Mouse (Mus musculus): ENCODE data around the gene Dnah11.

DNA sequence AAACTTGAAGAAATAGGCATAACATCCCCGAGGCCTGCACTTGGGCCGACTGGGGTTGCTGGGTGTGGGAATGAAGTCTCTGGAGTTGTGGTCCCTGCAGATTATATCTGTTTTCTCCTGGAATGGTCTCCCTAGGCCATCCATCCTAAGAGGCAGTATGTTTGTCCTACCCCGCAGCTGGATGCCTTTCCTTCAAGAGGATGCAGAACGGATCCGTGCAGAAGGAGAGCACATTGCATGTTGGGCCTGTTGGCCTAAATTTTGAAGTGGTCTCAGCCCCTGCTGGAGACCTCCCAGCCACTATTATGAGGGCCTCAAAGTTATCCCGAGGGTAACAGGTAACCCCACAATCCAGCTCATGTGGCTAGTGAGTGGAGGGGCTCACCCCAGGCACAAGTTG lies 350.2 kb downstream of the Dnah11 start:
- no peak for TF ChIP-seq CTCF (IDR thresholded peaks at IDR 0.05; ENCODE audit: low read depth, low read length)
- TF ChIP-seq POLR2A (IDR thresholded peaks at IDR 0.05; ENCODE audit: borderline replicate concordance, low read depth, low read length), result no peak

All from bone marrow macrophage, adult 2 months (primary cell).